Mouse (Mus musculus) frontal cortex, postnatal 10 days (tissue): ENCODE results near the gene Gldc.
"Not testable (repeated sequence)": the region's sequence is repeated elsewhere in the genome, so short reads cannot be mapped to it uniquely, and the experiment has no call there.

Experiments used
- DNase-seq, 2 experiments: peaks; one replicate each; pipeline ENCODE4 v3.0.0; 2022; ENCODE audit warnings: low spot score in 2 of 2, mixed read lengths in 1 of 2

The Gldc gene

DNA sequence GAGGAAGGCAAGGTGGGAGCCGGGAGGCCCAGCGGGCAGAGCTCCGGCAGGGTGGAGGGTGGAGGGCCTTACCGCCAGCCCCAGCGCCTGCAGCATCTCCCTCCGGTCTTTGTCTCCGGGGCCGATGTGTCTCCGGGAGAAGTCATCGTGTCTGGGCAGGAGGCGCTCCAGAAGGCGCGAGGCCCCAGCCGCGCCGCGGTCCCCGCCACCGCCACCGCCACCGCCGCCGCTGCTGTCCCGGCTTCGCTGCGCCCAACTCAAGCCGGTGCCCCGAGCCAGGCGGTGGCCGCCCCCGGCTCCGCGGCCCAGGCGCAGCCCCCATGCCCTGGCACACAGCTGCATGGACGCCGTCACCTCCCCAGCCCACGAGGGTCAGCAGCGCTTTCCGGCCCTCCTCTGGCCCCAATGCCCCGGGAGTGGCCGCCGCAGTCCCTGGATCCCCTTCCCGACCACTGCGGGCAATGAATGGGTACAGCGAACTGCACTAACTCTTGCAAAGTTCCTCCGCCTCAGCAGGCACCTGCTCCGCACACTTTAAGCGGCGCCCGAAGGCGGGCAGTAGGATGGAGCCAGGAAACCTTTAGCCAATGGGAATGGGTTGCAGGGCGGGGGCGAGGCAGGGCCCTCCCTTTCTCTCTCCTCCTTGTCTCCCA lies at the start of gene Gldc:
Gldc (minus strand) TSS at position 511 of the 653 bp plus-strand sequence.
- DNase-seq, result peak; percentile 45 to 61

DNA sequence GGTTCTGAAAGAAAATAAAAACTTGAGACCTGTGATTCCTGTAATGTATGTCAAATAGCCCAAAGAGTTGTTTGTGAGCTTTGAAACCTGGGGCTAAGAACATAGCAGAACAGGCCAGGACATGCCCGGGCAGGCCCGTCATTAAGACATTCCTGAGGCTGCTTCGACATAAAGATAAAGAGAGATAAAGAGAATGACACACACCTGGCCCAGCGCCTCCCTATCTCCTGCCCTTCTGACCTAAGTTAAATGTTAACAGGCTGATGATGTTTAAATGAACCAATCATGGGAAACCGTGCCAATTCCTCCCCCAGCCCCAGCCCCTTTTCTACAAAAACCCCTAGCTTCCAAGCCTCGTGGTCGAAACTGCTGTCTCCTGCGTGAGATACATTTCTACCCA lies 47.4 kb upstream of the Gldc start:
- DNase-seq, result not testable (repeated sequence)

DNA sequence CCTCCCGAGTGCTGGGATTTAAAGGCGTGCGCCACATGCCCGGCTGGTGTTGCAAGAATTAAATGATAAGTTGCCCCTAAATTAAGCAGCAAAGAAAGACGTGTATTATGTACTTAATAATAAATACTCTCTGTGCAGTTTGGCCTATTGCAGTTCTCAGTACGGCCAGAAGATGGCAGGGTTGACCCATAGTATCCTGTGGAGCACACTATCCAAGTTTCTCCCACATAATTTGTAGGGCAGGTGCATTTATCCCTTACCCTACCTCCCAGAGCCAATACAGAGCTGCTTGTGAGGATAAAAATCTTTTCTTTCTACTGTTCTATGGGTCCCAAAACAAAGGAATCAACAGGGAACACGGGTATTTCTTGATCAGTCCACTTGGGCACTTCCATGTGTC lies 42.1 kb upstream of the Gldc start:
- DNase-seq, result peak in 1 of 2 experiments; percentile 19

DNA sequence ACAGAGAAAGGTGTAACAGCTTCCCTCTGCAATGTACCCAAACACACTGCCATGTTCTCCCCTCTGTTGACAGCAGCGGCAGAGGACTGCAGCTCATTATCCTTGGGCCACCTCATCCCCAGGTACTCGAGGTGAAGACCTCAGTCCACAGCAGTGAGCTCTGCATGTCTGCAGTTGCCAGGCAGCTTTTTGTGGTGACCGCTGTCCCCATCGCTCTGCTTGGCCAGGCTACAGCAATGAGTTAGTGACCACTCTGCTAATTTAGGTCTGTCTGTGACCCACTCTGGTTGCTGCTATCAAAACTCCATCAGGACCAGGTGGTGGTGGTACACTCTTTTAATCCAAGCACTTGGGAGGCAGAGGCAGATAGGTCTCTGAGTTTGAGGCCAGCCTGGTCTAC lies 41.0 kb upstream of the Gldc start:
- DNase-seq, result no peak

DNA sequence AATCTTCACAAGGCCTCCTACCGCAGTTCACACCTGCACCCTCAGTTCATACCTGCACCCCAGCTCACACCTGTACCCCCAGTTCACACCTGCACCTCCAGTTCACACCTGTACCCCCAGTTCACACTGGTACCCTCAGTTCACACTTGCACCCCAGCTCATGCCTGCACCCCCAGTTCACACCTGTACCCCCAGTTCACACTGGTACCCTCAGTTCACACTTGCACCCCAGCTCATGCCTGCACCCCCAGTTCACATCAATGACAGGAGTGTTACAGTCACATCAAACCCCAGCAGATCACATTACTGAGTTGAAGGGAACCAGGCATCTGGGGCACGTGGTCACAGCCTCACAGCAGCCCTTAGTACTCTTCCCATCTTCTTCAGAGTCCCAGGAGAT lies 40.5 kb upstream of the Gldc start:
- not testable (repeated sequence) for DNase-seq

DNA sequence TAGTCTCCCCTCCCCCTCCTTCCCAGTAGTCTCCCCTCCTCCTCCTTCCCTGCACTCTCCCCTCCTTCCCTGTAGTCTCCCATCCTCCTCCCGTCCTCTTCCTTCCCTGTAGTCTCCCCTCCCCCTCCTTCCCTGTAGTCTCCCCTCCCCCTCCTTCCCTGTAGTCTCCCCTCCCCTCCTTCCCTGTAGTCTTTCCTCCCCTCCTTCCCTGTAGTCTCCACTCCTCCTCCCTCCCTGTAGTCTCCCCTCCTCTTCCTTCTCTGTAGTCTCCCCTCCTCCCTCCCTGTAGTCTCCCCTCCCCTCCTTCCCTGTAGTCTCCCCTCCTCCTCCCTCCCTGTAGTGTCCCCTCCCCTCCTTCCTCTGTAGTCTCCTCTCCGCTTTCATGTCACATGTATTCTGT lies 38.8 kb upstream of the Gldc start:
- no peak for DNase-seq

DNA sequence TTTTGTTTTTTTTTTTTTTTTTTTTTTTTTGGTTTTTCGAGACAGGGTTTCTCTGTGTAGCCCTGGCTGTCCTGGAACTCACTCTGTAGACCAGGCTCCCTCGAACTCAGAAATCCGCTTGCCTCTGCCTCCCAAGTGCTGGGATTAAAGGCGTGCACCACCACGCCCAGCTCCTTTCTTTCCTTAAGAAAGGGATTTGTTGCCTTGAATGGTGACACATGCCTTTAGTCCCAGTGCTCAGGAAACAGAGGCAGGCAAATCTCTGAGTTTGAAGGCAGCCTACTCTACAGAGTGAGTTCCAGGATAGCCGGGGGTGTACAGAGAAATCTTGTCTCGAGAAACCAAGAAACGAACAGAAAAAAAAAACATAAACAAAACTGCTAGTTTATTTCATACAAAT lies 33.8 kb upstream of the Gldc start:
- DNase-seq, result not testable (repeated sequence)

DNA sequence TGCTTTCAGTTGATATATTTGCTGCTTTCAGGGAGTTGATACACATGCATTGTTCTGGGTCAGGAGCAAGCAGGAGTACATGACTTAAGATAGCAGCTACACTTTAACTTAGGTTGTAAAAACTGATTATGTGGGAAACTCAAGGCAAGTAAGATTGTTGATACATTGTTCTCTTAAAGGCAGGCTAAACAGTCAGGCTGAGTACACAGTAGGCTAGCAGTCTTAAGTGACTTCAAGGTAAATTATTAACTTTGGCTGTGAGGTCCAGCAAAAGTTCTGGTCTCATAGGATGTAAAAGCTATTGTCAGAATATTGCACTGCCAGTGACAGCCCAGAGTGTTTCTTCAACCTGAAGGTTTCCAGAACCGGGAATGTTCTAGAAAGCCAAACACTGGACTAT lies 31.8 kb upstream of the Gldc start:
- DNase-seq, result no peak

DNA sequence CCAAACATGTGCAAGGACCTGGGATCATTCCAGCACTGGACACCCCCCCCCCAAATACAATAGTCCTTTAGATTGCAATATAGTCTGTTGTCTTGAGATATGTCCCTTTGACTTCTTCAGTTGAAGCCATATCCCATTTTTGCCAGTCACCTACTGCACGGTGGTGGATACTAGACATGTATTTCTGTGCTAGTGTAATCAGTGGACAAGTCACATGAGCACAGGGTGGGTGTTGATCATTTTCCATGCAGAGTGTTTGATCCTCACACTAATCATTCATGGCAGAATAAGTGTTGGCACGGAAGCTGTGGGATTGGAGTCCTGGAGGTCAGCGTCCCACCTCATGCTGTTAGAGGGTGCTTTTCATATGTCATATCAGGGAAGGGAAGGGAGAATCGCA lies 30.6 kb upstream of the Gldc start:
- DNase-seq, result no peak

DNA sequence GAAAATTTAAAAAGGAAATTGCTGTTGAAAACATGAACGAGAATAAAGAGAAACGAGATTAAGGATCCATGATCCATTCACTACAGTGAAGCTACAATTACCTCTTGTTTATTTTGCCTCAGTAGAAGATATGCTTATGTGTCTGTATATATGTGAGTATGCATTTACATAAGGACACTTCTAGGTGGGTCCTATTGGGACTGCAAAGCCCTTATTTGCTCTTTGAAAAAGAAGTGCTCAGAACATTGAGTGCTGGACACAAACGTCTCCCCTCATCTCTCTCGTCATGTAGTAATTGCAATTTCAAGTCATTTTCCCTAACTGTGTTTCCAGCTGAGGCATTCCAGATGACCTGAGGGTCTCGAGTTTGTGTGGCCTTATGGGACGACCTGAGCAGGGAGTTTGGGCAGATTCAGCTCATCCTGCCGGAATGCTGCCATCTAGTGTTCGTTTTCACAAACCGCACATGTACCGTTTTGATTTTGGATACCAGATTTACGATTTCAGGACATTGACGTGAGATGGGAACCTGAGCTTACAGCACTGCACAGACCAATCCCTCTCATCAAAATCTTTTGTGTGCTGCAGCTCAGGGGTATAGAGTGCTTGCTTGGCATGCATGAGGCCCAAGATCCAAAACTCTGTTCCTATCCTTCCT lies 30.1 kb upstream of the Gldc start:
- peak in 1 of 2 experiments; percentile 14 for DNase-seq

DNA sequence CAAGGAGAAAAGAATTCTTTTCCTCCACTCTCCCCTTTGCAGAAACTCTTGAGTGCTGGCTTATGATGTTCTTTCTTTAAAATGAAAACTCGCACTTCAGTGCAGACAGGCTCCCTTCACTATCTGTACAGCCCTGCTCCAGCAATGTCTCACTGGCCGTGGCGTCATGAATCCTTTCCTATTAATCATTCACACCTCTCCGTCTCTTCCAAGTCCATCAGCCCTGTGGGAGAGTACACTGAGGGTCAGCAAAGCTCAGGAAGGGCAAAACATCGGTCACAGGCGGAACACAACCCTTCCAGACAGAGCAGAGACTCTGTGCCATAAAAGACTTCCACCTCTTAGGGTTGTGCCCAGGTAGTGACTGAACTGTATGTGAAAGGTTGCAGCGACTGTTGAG lies 26.9 kb upstream of the Gldc start:
- no peak for DNase-seq

DNA sequence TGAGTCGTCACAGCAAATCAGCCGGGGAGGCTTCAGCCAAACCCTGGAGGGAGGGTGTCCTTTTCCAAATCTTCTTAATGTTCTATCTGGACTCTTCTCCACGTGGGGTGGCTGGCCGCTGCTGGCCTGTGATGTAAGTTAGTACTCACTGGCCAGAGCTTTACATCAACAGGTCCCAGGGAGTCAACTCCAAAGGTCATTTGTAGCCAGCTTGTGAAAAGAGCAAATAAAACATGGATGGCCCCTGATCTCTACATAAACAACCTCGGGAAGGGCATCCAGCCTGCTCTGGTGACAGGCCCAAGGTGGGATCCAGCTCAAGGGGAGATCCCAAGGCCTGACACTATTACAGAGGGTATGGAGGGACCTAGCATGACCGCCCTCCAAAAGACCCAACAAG lies 19.8 kb upstream of the Gldc start:
- no peak for DNase-seq

DNA sequence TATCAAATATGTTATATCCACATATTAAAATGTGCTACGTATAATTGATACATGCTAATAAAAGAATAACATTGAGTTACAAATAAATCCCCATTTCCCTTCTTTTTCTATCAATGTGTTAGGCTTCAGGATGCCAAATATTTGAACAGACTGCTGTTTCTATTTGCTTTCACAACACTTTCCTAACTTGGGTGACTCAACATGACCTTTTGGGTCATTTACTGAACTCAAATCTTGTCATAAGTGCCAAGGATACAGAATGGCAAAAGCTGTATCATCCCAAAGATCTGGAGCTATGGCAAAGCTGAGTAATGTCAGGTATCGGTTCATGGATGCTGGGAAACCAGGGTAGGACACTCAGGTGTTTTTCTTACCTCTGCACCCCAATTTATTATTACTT lies 12.0 kb upstream of the Gldc start:
- no peak for DNase-seq

DNA sequence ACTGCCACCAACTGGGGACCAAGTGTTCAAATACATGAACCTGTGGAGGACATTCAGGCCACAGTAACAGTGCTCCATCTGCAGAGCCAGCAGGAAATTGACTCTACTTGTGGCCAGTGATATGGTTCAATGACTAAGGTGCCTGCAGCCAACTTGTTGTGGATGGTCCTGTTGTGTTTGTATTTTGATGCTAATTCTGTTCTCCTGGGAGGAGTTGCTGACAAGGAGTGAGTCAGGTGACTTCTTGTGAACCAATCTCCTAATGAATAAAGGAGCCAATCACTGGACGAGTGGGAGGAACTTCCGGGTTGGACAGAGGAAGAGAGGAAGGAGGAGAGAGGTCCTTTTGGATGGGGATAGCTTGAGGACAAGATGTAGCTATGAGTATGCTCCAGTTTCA lies 10.3 kb upstream of the Gldc start:
- no peak for DNase-seq

DNA sequence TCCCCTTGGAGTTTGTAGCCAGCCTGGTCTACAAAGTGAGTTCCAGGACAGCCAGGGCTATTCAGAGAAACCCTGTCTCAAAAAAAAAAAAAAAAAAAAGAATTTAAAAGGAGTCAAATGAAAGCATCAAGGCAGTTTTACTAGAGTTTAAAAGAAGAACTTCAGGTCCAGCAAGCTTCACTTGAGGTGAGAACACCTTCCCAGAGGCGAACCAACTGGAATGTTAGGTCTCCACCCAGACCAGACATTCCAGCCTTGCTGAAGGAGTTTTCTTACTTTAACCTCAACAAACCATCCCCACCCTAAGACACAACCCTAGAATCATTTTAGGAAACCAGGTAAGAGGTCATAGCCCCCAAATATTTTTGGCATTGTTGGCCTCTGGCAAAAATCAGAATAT lies 4.8 kb upstream of the Gldc start:
- no peak for DNase-seq

DNA sequence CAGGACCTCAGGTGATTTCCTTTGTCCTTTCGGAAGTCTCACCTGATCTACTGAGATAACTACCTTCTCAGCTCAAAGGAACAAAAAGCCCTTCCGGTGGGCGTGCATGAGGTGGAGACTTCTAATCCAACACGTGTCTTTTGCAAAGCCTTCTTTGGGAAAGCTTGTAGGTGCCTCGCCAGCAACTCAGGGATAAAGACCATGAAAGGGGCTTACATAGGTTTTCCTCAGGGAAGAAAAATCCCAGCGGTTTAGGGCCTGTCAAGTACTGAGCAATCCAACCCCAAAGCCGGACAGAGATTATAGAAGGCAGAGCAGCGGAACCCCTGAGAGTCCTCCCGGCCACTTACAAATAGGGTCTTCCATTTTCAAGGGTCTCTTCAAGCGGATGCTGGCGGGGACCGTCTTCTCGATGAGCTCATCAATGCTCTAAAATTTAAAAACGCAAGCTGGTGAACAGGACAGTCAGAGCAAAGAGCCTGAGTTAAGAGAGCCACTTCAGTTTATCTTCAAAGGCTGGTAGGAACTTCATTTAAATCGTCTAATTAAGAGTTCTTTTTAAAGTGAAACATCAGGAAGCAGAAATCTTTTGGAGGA lies 1.1 kb downstream of the Gldc start:
- DNase-seq, result no peak

DNA sequence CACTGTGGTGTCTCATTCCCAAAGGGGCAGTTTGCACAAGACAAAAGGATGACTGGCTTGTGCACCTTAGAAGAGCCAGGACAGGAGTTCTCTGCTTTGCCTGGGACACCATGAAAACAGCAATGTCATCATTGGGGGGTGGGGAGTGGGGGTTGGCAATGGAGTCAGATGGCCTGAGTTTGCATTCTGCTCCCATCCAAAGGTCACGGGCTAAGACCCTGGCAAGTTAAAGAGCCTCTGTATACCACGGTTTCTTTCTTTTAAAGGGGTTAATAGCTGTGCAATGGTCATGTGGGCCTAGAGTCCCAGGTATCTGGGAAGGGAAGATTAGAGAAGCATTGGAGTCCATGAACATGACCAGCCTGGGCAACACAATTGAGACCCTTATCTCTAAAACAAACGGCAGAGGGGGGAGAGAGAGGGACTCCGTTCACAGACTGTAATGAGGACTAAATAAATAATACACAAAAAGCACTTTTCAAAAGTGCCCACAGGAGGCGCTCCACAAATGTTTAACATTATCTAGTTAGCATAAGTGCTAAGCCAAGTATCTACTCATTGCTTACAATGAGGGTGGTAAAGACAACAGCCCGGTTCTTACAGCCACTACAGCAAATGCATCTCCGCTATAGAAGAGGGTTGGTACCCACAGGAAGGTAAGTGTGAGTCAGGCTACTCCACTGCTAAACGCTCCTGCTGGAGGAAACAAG lies 3.7 kb downstream of the Gldc start:
- DNase-seq, result no peak

DNA sequence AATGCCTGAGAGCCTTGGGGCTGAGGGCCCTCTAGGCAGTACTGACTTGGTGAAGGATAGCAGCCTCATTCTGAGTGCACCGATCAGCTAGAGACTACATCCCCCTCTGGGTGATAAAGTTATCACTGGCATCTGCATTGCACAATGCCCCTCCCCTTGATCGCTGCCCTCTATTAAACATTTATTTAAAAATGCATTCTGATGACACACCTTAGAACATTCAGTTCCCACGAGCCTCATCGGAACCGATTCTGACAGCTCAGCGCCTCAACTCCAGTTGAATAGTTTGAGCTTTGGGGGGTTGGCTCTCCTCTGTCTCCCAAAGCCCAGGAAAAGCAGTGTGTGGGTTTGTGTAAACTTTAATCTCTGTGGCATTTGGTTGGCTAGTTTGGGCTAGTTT lies 4.9 kb downstream of the Gldc start:
- no peak for DNase-seq

DNA sequence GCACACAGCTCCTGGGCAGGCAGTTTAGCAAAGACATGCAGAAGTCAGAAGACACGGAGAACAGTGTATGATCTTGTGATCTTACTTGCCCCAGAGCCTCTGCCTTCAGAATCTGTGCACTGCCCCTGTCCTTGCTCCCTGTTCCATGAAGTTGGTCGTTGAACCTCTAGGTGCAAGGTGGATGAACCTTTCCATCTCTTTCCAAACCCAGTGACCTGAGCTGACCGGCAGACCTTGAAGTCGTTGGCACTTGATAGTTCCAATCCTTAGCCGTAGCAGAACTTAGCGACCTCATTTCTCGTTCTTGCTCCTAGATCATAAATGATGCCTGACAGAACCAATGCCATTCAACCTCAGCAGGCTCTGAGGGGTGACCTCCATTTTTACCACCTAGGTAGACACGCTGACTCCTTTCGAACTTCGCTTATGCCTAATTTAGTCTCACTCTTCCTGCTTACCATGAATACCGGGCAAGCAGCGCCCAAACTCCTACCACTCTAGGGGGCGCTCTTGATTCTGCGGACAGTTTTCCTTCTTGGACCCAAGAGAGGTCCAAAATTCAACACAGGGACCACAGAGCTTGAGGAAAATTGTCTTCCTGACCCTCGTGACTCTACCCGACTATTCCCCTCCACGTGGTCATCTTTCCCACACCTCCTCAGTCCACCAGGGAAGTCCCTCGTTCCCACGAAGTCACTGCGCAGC lies 8.3 kb downstream of the Gldc start:
- DNase-seq, result no peak

DNA sequence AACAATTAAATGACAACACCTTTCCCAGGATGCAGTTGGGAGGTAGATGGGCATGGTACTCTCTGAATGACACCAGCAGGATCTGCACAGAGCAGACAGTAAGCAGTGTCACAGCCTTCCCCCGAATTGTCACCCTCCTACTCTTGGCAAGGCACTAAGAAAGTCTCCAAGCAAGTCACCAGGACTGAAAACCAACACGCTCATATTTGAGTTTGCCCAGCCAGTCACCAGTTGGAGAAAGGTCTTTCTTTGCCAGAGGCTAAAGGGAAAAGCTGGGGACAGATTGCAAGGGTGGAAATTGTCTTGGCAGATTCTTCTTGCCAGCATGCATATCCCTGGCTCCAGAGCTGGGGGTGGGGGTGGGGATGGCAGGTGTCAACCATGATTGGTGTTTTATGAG lies 11.0 kb downstream of the Gldc start:
- no peak for DNase-seq

DNA sequence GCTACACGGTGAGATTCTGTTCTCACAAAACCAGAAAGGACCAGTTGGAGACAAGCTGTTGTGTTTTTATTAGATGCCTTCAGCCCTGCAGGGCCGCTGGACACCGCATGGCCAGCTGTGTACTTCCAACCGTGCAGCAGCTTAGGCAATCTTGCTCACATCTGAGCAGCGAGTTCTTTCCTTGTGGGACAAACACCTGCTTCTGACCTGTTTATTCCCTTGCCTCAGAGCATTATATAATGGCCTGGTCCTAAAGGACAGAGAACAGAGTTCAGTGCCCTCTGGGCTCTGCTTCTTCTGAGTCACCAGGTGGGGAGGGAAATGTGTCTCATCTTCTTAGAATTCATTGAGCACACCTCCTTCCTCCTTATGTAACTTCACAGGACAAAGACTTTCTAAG lies 12.4 kb downstream of the Gldc start:
- no peak for DNase-seq

DNA sequence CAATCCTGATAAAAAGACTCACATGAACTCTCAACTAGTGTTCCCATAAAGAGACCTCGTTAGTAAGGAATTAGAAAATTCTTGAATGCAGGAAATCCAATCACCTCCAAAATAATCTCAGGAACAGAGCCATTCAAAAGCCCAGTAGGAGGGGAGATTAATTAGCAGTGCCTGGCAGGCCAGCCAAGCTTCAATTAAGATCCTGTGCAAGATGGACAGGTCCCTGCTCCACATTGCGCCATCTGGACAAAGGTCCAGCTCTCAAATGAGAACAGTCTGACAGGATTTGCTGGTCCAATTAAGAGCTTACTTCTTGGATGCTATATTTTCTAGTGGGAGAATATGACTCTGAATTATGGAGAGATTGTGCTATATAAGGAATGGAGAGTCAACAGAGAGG lies 15.2 kb downstream of the Gldc start:
- peak; percentile 18 to 27 for DNase-seq
